Mouse (Mus musculus) liver, embryonic 16.5 days (tissue): Measurements from ENCODE around the gene Aplnr. TPM values are rescaled to one million over a fixed set of nuclear protein-coding genes. Genes with fewer than 3 reads are reported as not detected.

ENCODE experiments used
- ATAC-seq: fragments of 200-750 bp; cut with Nextera tagmentation; 2 replicates; pipeline ENCODE4 v1.8.0; 2017; ENCODE audit warnings: low read depth, mild to moderate bottlenecking, moderate number of reproducible peaks, moderate library complexity
- H3K27ac ChIP-seq: fragments of 300-500 bp; sonication (generic); 2 replicates; pipeline ENCODE4 v1.5.1; 2014; ENCODE audit warnings: mild to moderate bottlenecking, low read length
- H3K27me3 ChIP-seq: fragments of 300-500 bp; sonication (generic); 2 replicates; pipeline ENCODE4 v1.6.1; 2014; ENCODE audit warnings: low read depth, low read length, mixed read lengths; ENCODE audit not compliant: control insufficient read depth, insufficient read depth
- H3K36me3 ChIP-seq: fragments of 300-500 bp; sonication (generic); 2 replicates; pipeline ENCODE4 v1.6.1; 2014; ENCODE audit warnings: mild to moderate bottlenecking; ENCODE audit not compliant: control insufficient read depth, insufficient read depth
- H3K4me1 ChIP-seq: fragments of 300-500 bp; sonication (generic); 2 replicates; pipeline ENCODE4 v1.6.1; 2014; ENCODE audit warnings: low read depth, low read length, mixed read lengths; ENCODE audit not compliant: control insufficient read depth
- H3K4me2 ChIP-seq: fragments of 300-500 bp; sonication (generic); 2 replicates; pipeline ENCODE4 v1.6.1; 2014; ENCODE audit warnings: low read depth, low read length, mixed read lengths
- H3K4me3 ChIP-seq: fragments of 300-500 bp; sonication (generic); 2 replicates; pipeline ENCODE4 v1.5.1; 2014; ENCODE audit warnings: low read depth, mild to moderate bottlenecking, low read length
- H3K9ac ChIP-seq: fragments of 300-500 bp; sonication (generic); 2 replicates; pipeline ENCODE4 v1.6.1; 2014; ENCODE audit warnings: low read depth, low read length
- H3K9me3 ChIP-seq: fragments of 300-500 bp; sonication (generic); replicated peaks from 2 replicates; pipeline ENCODE4 v1.6.1; 2016; ENCODE audit warnings: low read length; ENCODE audit not compliant: control insufficient read depth
- WGBS: fragments of 180-500 bp; shearing (Covaris S2); extraction: QIAGEN DNeasy Blood & Tissue Kit; methylation state at CpG from one replicate; pipeline ENCODE4 v1.1.7; 2014; ENCODE audit not compliant: insufficient replicate concordance; 5-methylcytosine and 5-hydroxymethylcytosine counted together
- polyA plus RNA-seq: library from polyadenylated mRNA; unstranded; fragments of >200 nt; fragmentation: Nextera tagmentation; extraction: Ambion mirVana; gene quantifications from 2 replicates; pipeline ENCODE4 v1.2.1, GENCODE M21; 2015

Gene Aplnr
- 1.7 and 2.7 TPM in 2 replicates for polyA plus RNA-seq

GRCm38 (mm10) chr2:85136089-85136488, at the start of gene Aplnr:
Gene Aplnr (plus strand): TSS chr2:85136225.
- no peaks in the 10 kb centered on the region for H3K36me3 ChIP-seq
- H3K4me2 ChIP-seq, result no peak within 1 kb of the TSS
- H3K27me3 ChIP-seq, result no peaks in the 10 kb centered on the region
- no peak within 1 kb of the TSS for H3K9ac ChIP-seq
- H3K4me1 ChIP-seq, result peaks cover 7% of the 10 kb centered on the region
- H3K9me3 ChIP-seq, result no peaks in the 10 kb centered on the region
- ATAC-seq, result no peak
- no peak within 1 kb of the TSS for H3K4me3 ChIP-seq
- no peak within 1 kb of the TSS for H3K27ac ChIP-seq
- 26% methylated on average over 4 of the region's 4 CpGs for WGBS

GRCm38 (mm10) chr2:85088716-85089646, 47.0 kb upstream of the Aplnr start:
- WGBS, result 56% methylated on average over 11 of the region's 11 CpGs

GRCm38 (mm10) chr2:85091325-85091724, 44.7 kb upstream of the Aplnr start:
- WGBS, result 74% methylated on average over 4 of the region's 4 CpGs
- no peak for ATAC-seq

More at GRCm38 (mm10) chr2:85088716-85089646, 47.0 kb upstream of the Aplnr start:
- no peaks in the 10 kb centered on the region for H3K27me3 ChIP-seq
- no peak overlapping the region for H3K4me3 ChIP-seq
- H3K9me3 ChIP-seq, result no peaks in the 10 kb centered on the region
- H3K36me3 ChIP-seq, result no peaks in the 10 kb centered on the region
- peaks cover 2% of the 10 kb centered on the region; the same call in 1 of the 2 replicates for H3K4me1 ChIP-seq
- no peak overlapping the region for H3K9ac ChIP-seq
- ATAC-seq, result 0 out of 2 replicates have a peak, but pooled peaks have one; percentile 11
- H3K4me2 ChIP-seq, result no peak overlapping the region
- H3K27ac ChIP-seq, result no peak overlapping the region

GRCm38 (mm10) chr2:85093376-85093775, 42.6 kb upstream of the Aplnr start:
- no peak overlapping the region for H3K4me3 ChIP-seq
- peak; percentile 72 for ATAC-seq
- 63% methylated on average over 1 of the region's 1 CpGs for WGBS

More at GRCm38 (mm10) chr2:85091325-85091724, 44.7 kb upstream of the Aplnr start:
- no peak overlapping the region for H3K4me2 ChIP-seq
- no peak overlapping the region for H3K27ac ChIP-seq
- peaks cover 2% of the 10 kb centered on the region for H3K4me1 ChIP-seq
- no peaks in the 10 kb centered on the region for H3K9me3 ChIP-seq
- no peaks in the 10 kb centered on the region for H3K27me3 ChIP-seq
- H3K4me3 ChIP-seq, result no peak overlapping the region
- no peak overlapping the region for H3K9ac ChIP-seq
- H3K36me3 ChIP-seq, result no peaks in the 10 kb centered on the region

GRCm38 (mm10) chr2:85095906-85096305, 40.1 kb upstream of the Aplnr start:
- WGBS, result 50% methylated on average over 5 of the region's 5 CpGs
- Histone ChIP-seq H3K36me3 (no peaks in the 10 kb centered on the region), H3K27me3 (no peaks in the 10 kb centered on the region), H3K9me3 (no peaks in the 10 kb centered on the region), H3K4me1 (peaks cover 2% of the 10 kb centered on the region), H3K27ac (peak overlapping the region; percentile 69), H3K4me3 (no peak overlapping the region), H3K9ac (no peak overlapping the region), H3K4me2 (no peak overlapping the region)
- peak; percentile 64 for ATAC-seq

More at GRCm38 (mm10) chr2:85093376-85093775, 42.6 kb upstream of the Aplnr start:
- H3K9ac ChIP-seq, result no peak overlapping the region
- H3K9me3 ChIP-seq, result no peaks in the 10 kb centered on the region
- peak overlapping the region; percentile 28; the same call in 1 of the 2 replicates for H3K27ac ChIP-seq
- no peaks in the 10 kb centered on the region for H3K36me3 ChIP-seq
- H3K27me3 ChIP-seq, result no peaks in the 10 kb centered on the region
- peaks cover 2% of the 10 kb centered on the region for H3K4me1 ChIP-seq
- H3K4me2 ChIP-seq, result no peak overlapping the region

GRCm38 (mm10) chr2:85098014-85098413, 38.0 kb upstream of the Aplnr start:
- no peaks in the 10 kb centered on the region for H3K36me3 ChIP-seq
- H3K4me3 ChIP-seq, result no peak overlapping the region
- no peak overlapping the region for H3K27ac ChIP-seq
- H3K9ac ChIP-seq, result no peak overlapping the region
- no peaks in the 10 kb centered on the region for H3K27me3 ChIP-seq
- H3K9me3 ChIP-seq, result no peaks in the 10 kb centered on the region
- ATAC-seq, result no peak
- 63% methylated on average over 2 of the region's 2 CpGs for WGBS
- H3K4me2 ChIP-seq, result no peak overlapping the region
- no peaks in the 10 kb centered on the region; the same call in 1 of the 2 replicates for H3K4me1 ChIP-seq

GRCm38 (mm10) chr2:85098824-85099511, 37.1 kb upstream of the Aplnr start:
- Histone ChIP-seq H3K9me3 (no peaks in the 10 kb centered on the region), H3K27me3 (no peaks in the 10 kb centered on the region), H3K4me1 (no peaks in the 10 kb centered on the region; the same call in 1 of the 2 replicates), H3K4me3 (no peak overlapping the region), H3K4me2 (no peak overlapping the region), H3K27ac (no peak overlapping the region), H3K36me3 (no peaks in the 10 kb centered on the region), H3K9ac (no peak overlapping the region)
- 39% methylated on average over 7 of the region's 7 CpGs for WGBS
- ATAC-seq, result peak; percentile 31

GRCm38 (mm10) chr2:85103201-85103600, 32.8 kb upstream of the Aplnr start:
- no peaks in the 10 kb centered on the region for H3K9me3 ChIP-seq
- no peaks in the 10 kb centered on the region for H3K36me3 ChIP-seq
- no peak overlapping the region for H3K27ac ChIP-seq
- no peak overlapping the region for H3K9ac ChIP-seq
- no peak for ATAC-seq
- no peak overlapping the region for H3K4me2 ChIP-seq
- H3K4me1 ChIP-seq, result no peaks in the 10 kb centered on the region
- H3K4me3 ChIP-seq, result no peak overlapping the region
- H3K27me3 ChIP-seq, result no peaks in the 10 kb centered on the region
- whole genome bisulfite sequencing, result 67% methylated on average over 8 of the region's 8 CpGs
